Mouse (Mus musculus): Measurements from ENCODE around the gene Setd1b. TPM values are rescaled to one million over a fixed set of nuclear protein-coding genes. Genes with fewer than 3 reads are reported as not detected.

Setd1b gene
- polyA plus RNA-seq, 2 experiments, result 2.7 to 3.3 TPM

DNA sequence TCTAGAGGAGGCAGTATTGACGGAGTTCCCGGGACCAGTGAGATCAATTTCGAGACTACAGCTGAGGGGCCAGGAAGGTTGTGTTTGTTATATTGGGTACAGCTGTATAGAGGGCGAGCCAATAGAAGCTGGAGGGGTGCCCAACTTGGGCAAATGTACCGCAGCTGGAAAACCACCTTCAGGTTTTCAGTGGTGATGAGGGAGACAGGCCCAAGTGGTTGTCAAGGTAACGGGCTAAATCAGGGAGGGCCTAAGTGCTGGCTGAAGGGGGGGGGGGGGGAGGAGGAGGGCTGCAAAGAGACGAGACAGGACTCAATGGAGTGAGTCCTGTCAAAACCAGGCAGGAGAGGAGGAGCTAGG lies 8.2 kb upstream of the Setd1b start:
- ATAC-seq (ENCODE audit: insufficient read depth) (no peak), DNase-seq (ENCODE audit: low read depth in 3 of 3, low spot score in 3 of 3) (no peak)
- Histone ChIP-seq H3K27me3 (ENCODE audit: control insufficient read depth, insufficient read depth, low read length) (no peaks in the 10 kb centered on the region), H3K4me2 (ENCODE audit: low read depth) (no peak overlapping the region), H3K27ac (no peak overlapping the region; the same call in 1 of the 2 replicates), H3K9me3 (ENCODE audit: control insufficient read depth, low read length) (no peaks in the 10 kb centered on the region), H3K4me1 (replicated peaks; ENCODE audit: control insufficient read depth in 2 of 2, insufficient read depth in 2 of 2, low read length in 1 of 2) (peaks cover 39 to 52% of the 10 kb centered on the region in 2 experiments), H3K36me3 (replicated peaks; ENCODE audit: control insufficient read depth, insufficient read depth, low read depth) (peaks cover 14% of the 10 kb centered on the region), H3K4me3 (ENCODE audit: insufficient read depth in 1 of 2, low read depth in 2 of 2, low read length in 2 of 2) (no peak overlapping the region), H3K9ac (replicated peaks) (no peak overlapping the region)
- TF ChIP-seq CTCF (IDR thresholded peaks at IDR 0.05; ENCODE audit: low read depth) (no peak), EP300 (IDR thresholded peaks at IDR 0.05; ENCODE audit: low read depth) (no peak)
- 56% methylated on average over 7 of the region's 7 CpGs for WGBS (ENCODE audit: insufficient replicate concordance)

DNA sequence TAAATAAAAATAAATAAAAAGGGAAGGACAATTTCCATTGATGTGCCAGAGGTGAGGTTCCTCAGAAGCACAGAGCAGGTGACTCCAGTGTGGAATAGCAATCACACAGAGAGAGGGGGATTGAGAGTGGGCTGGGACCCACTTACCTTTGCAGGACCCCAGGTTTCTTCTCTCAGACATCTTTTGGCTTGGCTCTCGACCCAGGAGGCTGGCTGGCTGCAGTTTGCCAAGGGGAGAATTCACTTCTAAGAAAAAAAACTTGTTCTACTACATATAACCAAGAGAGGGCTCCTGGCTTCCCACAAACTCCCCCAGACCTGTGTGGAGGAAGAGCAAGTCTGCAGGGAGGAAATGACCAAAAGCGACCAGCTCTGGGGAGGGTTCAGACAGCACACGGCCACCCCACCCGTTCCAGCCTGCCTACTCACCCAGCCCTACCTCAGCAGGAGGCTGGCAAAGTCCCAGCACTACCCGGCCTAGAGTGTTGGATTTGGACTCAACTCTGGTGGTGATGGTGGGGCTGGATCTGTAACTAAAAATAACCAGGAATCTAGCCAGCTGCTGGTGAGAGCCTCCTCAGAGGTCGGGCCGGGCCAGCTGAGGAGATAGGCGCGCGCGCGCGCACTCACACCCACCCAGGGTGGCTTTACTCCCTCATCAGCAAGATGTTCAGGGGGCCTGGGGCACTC lies 7.7 kb upstream of the Setd1b start:
- Histone ChIP-seq H3K4me2 (ENCODE audit: low read depth) (peak overlapping the region; percentile 100), H3K4me3 (ENCODE audit: insufficient read depth in 1 of 2, low read depth in 2 of 2, low read length in 2 of 2) (peak overlapping the region in 1 of 2 experiments; percentile 74; a peak in 2 of 4 replicates), H3K4me1 (replicated peaks; ENCODE audit: control insufficient read depth in 2 of 2, insufficient read depth in 2 of 2, low read length in 1 of 2) (peaks cover 39 to 50% of the 10 kb centered on the region in 2 experiments), H3K27me3 (ENCODE audit: control insufficient read depth, insufficient read depth, low read length) (no peaks in the 10 kb centered on the region), H3K36me3 (replicated peaks; ENCODE audit: control insufficient read depth, insufficient read depth, low read depth) (peaks cover 14% of the 10 kb centered on the region), H3K27ac (peak overlapping the region; percentile 26), H3K9me3 (ENCODE audit: control insufficient read depth, low read length) (no peaks in the 10 kb centered on the region), H3K9ac (replicated peaks) (peak overlapping the region; percentile 18; the same call in 1 of the 2 replicates)
- ATAC-seq (ENCODE audit: insufficient read depth), result no peak
- DNase-seq (ENCODE audit: low read depth in 3 of 3, low spot score in 3 of 3), result no peak
- 48% methylated on average over 13 of the region's 13 CpGs for WGBS (ENCODE audit: insufficient replicate concordance)
- no peak for TF ChIP-seq CTCF (IDR thresholded peaks at IDR 0.05; ENCODE audit: low read depth)
- TF ChIP-seq EP300 (IDR thresholded peaks at IDR 0.05; ENCODE audit: low read depth), result no peak

DNA sequence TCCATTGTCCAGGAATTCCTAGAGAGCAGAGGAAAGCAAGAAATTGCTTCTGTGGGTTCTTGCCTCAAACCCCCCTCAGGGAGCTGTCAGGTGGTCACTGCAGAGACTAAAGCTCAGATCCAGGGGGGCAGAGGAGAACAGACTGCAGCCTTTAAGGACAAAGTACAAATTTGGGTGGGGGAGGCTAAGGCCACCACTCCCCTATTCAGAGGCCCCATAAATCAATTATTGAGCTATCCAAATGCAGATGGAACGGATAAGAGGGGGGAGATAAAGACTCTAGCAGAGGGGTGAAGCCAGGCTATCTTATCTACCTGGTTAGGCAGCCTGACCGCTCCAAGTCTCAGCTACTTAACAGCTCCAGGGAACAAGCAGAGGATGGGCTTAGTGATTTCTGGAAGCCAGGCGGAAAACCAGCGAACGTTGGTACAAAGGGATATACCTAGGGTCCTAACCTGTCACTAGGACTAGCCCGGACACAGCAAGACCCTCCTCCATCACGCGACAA lies 7.1 kb upstream of the Setd1b start:
- peak overlapping the region; percentile 100 for H3K4me2 ChIP-seq (ENCODE audit: low read depth)
- no peak for ATAC-seq (ENCODE audit: insufficient read depth)
- H3K4me3 ChIP-seq (ENCODE audit: insufficient read depth in 1 of 2, low read depth in 2 of 2, low read length in 2 of 2), result peak overlapping the region; percentile 30 to 74; a peak in 3 of 4 replicates
- TF ChIP-seq EP300 (IDR thresholded peaks at IDR 0.05; ENCODE audit: low read depth) (no peak), CTCF (IDR thresholded peaks at IDR 0.05; ENCODE audit: low read depth) (no peak)
- H3K9ac ChIP-seq (replicated peaks), result peak overlapping the region; percentile 3; the same call in 1 of the 2 replicates
- H3K27me3 ChIP-seq (ENCODE audit: control insufficient read depth, insufficient read depth, low read length), result no peaks in the 10 kb centered on the region
- peaks cover 14% of the 10 kb centered on the region for H3K36me3 ChIP-seq (replicated peaks; ENCODE audit: control insufficient read depth, insufficient read depth, low read depth)
- WGBS (ENCODE audit: insufficient replicate concordance), result 54% methylated on average over 8 of the region's 8 CpGs
- H3K9me3 ChIP-seq (ENCODE audit: control insufficient read depth, low read length), result no peaks in the 10 kb centered on the region
- no peak for DNase-seq (ENCODE audit: low read depth in 3 of 3, low spot score in 3 of 3)
- H3K4me1 ChIP-seq (replicated peaks; ENCODE audit: control insufficient read depth in 2 of 2, insufficient read depth in 2 of 2, low read length in 1 of 2), result peaks cover 41 to 50% of the 10 kb centered on the region in 2 experiments
- peak overlapping the region; percentile 26; the same call in 1 of the 2 replicates for H3K27ac ChIP-seq

DNA sequence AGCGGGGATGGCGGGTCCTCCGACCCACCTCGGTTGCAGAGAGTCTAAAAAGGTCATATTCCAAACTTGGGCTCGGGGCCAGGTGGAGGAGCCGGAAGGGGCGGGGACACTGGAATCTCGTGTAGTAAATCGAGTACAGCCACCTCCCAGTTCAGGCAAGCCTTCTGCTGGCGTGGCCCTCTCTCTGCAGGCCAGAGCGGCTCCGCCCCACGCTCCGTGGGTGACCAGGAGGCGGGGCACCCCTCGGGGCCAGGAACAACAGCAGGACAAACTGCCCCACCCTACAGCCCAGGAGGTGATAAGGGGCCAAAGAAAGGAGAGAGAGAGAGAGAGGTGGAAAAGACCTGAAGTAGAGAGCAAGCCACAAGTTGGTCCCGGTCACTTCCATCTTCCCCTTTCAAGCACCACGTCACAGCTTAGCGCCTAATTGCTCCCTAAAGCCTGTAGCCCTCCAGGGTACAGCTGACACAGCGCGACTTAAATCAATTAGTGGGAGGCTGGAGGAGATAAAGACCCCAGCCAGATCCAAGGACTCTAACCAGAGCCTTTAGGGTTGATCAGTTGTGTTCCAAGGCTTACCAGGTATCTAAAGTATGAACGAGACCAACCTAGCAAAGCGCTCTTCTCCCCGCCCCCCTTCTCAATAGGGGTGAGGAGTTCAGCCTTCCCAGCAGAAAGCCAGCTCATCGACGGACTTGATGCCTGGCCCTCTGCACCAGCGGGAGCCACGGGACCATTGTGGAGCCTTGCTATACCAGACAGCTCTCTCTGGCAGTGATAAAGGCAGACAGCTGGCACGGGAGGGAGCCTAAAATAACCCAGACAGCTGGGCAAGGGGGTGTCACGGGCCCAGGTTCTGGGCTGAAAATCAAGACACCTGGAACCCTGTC lies 6.3 kb upstream of the Setd1b start:
- peak; percentile 68 to 76 (median 70) for DNase-seq (ENCODE audit: low read depth in 3 of 3, low spot score in 3 of 3)
- Histone ChIP-seq H3K4me2 (ENCODE audit: low read depth) (peak overlapping the region; percentile 100), H3K4me3 (ENCODE audit: insufficient read depth in 1 of 2, low read depth in 2 of 2, low read length in 2 of 2) (peak overlapping the region; percentile 42 to 74), H3K4me1 (replicated peaks; ENCODE audit: control insufficient read depth in 2 of 2, insufficient read depth in 2 of 2, low read length in 1 of 2) (peaks cover 41 to 50% of the 10 kb centered on the region in 2 experiments), H3K27me3 (ENCODE audit: control insufficient read depth, insufficient read depth, low read length) (no peaks in the 10 kb centered on the region), H3K9ac (replicated peaks) (peak overlapping the region; percentile 99), H3K27ac (peak overlapping the region; percentile 98), H3K9me3 (ENCODE audit: control insufficient read depth, low read length) (no peaks in the 10 kb centered on the region), H3K36me3 (replicated peaks; ENCODE audit: control insufficient read depth, insufficient read depth, low read depth) (peaks cover 14% of the 10 kb centered on the region)
- TF ChIP-seq EP300 (IDR thresholded peaks at IDR 0.05; ENCODE audit: low read depth) (no peak), CTCF (IDR thresholded peaks at IDR 0.05; ENCODE audit: low read depth) (peak; percentile 37; the same call in 1 of the 2 replicates)
- ATAC-seq (ENCODE audit: insufficient read depth), result peak; percentile 31
- WGBS (ENCODE audit: insufficient replicate concordance), result 9% methylated on average over 30 of the region's 30 CpGs

All from liver, embryonic 14.5 days (tissue).